Mouse (Mus musculus): ENCODE data around the gene Olfr613. TPM values are rescaled to one million over a fixed set of nuclear protein-coding genes. Genes with fewer than 3 reads are reported as not detected.
"Not testable (repeated sequence)": the region's sequence is repeated elsewhere in the genome, so short reads cannot be mapped to it uniquely, and the experiment has no call there.

Olfr613 gene
- not detected for total RNA-seq (2022)

DNA sequence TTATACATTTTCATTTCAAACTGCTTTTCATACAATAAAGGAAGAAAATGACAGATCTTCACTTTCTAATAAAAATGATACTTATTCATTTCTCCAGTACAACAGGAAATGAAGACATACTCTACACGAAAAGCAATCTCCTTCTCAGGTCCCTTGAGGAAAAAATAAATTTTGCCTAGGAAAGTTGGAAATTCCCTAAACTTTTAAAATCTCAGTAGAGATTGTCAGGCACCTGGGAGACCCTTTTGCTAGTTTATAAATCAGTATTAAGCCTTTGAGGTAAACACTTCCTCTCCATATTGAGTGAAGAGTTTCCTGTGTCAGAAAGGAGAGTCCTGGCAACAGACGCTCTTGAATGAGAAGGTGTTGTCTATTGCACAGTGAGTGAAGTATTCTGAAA lies at the start of gene Olfr613:
Gene Olfr613, plus strand, starts transcription at position 301 of the 400 bp plus-strand sequence.
- DNase-seq (ENCODE audit: low spot score in 2 of 2): no peak

DNA sequence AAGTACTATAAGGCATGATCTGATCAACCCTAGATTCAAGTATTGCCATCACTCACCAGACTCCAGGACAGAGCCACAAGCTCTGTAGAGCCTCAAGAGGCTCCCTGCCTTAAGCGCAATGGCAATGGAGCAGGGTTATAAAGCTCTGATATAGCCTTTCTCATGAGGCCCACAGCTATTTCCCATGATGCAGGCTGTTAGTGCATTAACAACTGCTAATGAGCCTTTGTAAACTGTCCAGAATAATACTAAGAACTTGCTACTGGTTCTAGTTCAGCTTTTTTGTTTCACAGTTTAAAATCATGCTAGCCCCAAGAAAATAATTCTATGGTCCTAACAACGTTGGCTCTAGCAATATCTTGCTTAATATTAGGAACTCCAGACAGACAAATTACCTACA lies 35.9 kb upstream of the Olfr613 start, which contains the start of gene Olfr610:
Gene Olfr610, minus strand, starts transcription at position 101 of the 400 bp plus-strand sequence.
- DNase-seq (ENCODE audit: low spot score in 2 of 2): no peak

DNA sequence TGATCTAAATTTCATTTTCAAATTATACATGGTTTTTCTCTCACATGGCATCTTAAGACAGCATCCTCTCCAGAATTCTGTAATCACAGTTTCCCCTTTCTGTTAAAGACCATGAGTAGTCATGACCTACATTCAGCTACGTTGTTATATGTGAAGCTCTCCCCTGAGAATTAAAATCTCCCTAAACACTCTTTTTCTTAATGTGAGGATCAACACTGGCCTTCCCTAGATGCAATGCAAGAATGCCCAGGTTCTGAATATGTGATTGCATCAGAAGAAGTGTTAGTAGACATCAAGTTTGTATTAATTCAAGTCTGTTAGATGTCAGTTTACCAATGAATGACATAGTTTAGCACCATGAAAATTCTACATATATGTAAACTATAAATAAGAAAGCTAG lies 27.1 kb upstream of the Olfr613 start, which contains the start of gene Olfr611:
Gene Olfr611, minus strand, starts transcription at position 101 of the 400 bp plus-strand sequence.
- DNase-seq (ENCODE audit: low spot score in 2 of 2): not testable (repeated sequence)

GRCm38 (mm10) chr7:103542617-103543016 lies 5.3 kb upstream of the Olfr613 start, which contains the start of gene Olfr612:
Gene Olfr612 (minus strand): TSS chr7:103542717.
- DNase-seq (ENCODE audit: low spot score in 2 of 2): not testable (repeated sequence)

DNA sequence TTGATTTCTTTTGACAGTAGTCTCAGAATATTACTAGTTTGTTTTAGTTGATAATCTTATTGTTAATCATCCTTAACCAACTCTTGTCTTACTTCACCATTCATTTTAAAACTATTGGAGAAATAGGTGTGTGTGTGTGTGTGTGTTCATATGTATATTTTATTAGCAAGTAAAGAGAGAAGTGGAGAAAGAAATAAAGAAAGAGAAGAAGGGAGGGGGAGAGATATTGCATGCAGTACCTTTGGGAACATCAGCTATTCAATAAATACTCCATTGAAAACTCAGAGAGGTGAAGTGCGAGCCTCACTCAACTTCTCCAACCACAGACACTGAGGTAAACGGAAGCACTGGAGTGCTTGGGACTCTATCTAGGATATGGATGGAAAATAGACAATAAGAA lies 7.9 kb downstream of the Olfr613 start, which contains the start of gene Olfr615:
Gene Olfr615, plus strand, starts transcription at position 301 of the 400 bp plus-strand sequence.
- DNase-seq (ENCODE audit: low spot score in 2 of 2): no peak

DNA sequence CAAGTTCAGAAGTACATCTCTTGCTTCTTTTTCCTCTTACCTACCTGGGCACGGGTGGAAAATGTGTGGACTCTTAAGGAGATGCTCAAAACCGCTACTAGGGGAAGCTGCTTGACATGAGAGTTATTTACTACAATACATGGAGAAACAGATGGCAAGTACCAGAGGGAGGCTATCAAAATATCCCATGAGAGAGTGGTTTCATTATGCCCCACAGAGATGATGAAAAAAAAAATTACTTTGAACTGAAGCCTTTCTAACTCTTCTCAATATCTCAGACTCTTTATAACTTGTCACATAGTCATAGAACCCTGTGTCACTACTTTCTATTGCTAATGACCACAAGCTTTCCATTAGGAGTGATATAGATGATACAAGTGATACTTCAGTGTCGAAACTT lies 21.2 kb downstream of the Olfr613 start, which contains the start of gene Olfr616:
Gene Olfr616, minus strand, starts transcription at position 101 of the 400 bp plus-strand sequence.
- DNase-seq (ENCODE audit: low spot score in 2 of 2): no peak

- DNase-seq (ENCODE audit: low spot score in 2 of 2): no peak
Observed at GRCm38 (mm10) chr7:103572761-103573160, 24.9 kb downstream of the Olfr613 start, which contains the start of gene Olfr617. Gene Olfr617 (plus strand): TSS chr7:103573061.

DNA sequence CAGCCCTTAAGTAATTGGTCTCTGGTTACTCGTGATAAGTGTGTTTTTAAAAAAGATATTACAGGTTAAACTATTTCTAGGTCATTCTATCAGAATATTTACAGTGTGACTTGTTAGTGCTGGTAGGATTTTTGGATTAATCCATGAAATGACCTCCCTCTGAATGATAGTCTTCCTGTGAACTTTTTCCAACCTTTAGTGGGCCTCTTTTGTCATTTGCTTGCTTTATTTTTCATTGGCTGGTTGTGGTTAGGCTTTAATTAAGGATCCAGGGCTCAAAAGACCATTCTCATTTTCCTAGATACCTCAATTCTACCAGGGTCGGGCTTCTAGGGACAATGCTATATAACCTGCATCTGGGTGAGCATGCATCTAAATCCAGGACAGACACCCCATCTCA lies 41.9 kb downstream of the Olfr613 start, which contains the start of gene Olfr618:
Gene Olfr618, plus strand, starts transcription at position 301 of the 400 bp plus-strand sequence.
- no peak for DNase-seq (ENCODE audit: low spot score in 2 of 2)

DNA sequence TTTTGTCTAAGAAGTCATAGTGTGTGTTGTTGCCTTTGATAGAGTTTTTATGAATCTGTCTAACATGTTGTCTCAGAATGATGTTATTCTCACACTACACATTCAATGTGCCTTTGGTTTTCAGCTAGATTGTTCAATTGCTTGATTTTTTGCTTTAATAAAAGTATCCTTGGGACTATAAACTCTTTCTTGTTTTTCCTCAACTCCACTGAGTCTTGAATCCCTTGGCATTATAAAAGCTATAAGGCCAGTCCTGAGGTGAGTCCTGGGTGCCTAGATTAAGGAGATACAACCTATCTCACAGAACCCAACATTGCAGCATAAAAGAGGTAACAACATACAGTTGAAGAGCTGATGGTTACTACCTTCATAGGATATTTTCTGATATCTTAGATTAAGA lies 52.4 kb downstream of the Olfr613 start, which contains the start of gene Olfr619:
Gene Olfr619, plus strand, starts transcription at position 301 of the 400 bp plus-strand sequence.
- DNase-seq (ENCODE audit: low spot score in 2 of 2): no peak

Small RNAs within 50 kb of the gene (microRNA-seq; reads per million reads assigned to microRNA genes)
- 0 reads per million in 2 experiments for gene Gm26506

Other genes with a start within 250 kb of the Olfr613 start
- not detected for gene Olfr596, start 242.4 kb upstream of the Olfr613 start, total RNA-seq (2022)
- not detected for gene Olfr597, start 231.8 kb upstream of the Olfr613 start, total RNA-seq (2022)
- not detected for gene Olfr598, start 224.5 kb upstream of the Olfr613 start, total RNA-seq (2022)
- not detected for gene Olfr599, start 212.2 kb upstream of the Olfr613 start, total RNA-seq (2022)
- not detected for gene Olfr600, start 198.4 kb upstream of the Olfr613 start, total RNA-seq (2022)
- gene Olfr601, start 185.4 kb upstream of the Olfr613 start, total RNA-seq (2022): not detected
- not detected for gene Olfr603, start 161.9 kb upstream of the Olfr613 start, total RNA-seq (2022)
- not detected for gene Usp17lc, start 133.0 kb upstream of the Olfr613 start, total RNA-seq (2022)
- gene Olfr605, start 102.6 kb upstream of the Olfr613 start, total RNA-seq (2022): not detected
- not detected for gene Olfr606, start 99.0 kb upstream of the Olfr613 start, total RNA-seq (2022)
- not detected for gene Olfr607, start 83.9 kb upstream of the Olfr613 start, total RNA-seq (2022)
- gene Olfr608, start 78.2 kb upstream of the Olfr613 start, total RNA-seq (2022): not detected
- not detected for gene Olfr609, start 50.0 kb upstream of the Olfr613 start, total RNA-seq (2022)
- not detected for gene Olfr610, start 36.0 kb upstream of the Olfr613 start, total RNA-seq (2022)
- gene Olfr611, start 27.2 kb upstream of the Olfr613 start, total RNA-seq (2022): not detected
- not detected for gene Olfr612, start 5.4 kb upstream of the Olfr613 start, total RNA-seq (2022)
- not detected for gene Olfr615, start 8.0 kb downstream of the Olfr613 start, total RNA-seq (2022)
- not detected for gene Olfr616, start 21.1 kb downstream of the Olfr613 start, total RNA-seq (2022)
- gene Olfr617, start 25.0 kb downstream of the Olfr613 start, total RNA-seq (2022): not detected
- gene Olfr618, start 42.0 kb downstream of the Olfr613 start, total RNA-seq (2022): not detected
- gene Olfr619, start 52.5 kb downstream of the Olfr613 start, total RNA-seq (2022): not detected
- not detected for gene Olfr620, start 64.5 kb downstream of the Olfr613 start, total RNA-seq (2022)
- gene Olfr622, start 94.6 kb downstream of the Olfr613 start, total RNA-seq (2022): not detected
- not detected for gene Olfr623, start 115.6 kb downstream of the Olfr613 start, total RNA-seq (2022)
- gene Olfr624, start 123.1 kb downstream of the Olfr613 start, total RNA-seq (2022): under 1 TPM in 1 of 4 experiments, not detected in 3; 0.06 TPM
- not detected for gene Olfr625-ps1, start 134.6 kb downstream of the Olfr613 start, total RNA-seq (2022)
- gene Olfr243, start 166.6 kb downstream of the Olfr613 start, total RNA-seq (2022): not detected
- gene Olfr628, start 182.3 kb downstream of the Olfr613 start, total RNA-seq (2022): not detected
- not detected for gene Olfr629, start 196.9 kb downstream of the Olfr613 start, total RNA-seq (2022)
- not detected for gene Olfr630, start 209.3 kb downstream of the Olfr613 start, total RNA-seq (2022)
- gene Olfr69, start 223.5 kb downstream of the Olfr613 start, total RNA-seq (2022): not detected
- not detected for gene Olfr68, start 231.6 kb downstream of the Olfr613 start, total RNA-seq (2022)
- gene Olfr67, start 243.7 kb downstream of the Olfr613 start, total RNA-seq (2022): not detected

Data from layer of hippocampus, adult 8-10 months (tissue).